Mouse (Mus musculus) lung, embryonic 16.5 days (tissue): ENCODE data around the gene Asf1b. TPM values are rescaled to one million over a fixed set of nuclear protein-coding genes. Genes with fewer than 3 reads are reported as not detected.
A peak's percentile ranks its signal among the peaks of the same experiment; 100 is the strongest.

Source experiments
- ATAC-seq: fragments of 200-750 bp; cut with Nextera tagmentation; 2 replicates; pipeline ENCODE4 v1.8.0; 2017; ENCODE audit warnings: low read depth, mild to moderate bottlenecking, moderate library complexity
- H3K27ac ChIP-seq: fragments of 300-500 bp; sonication (generic); 2 replicates; pipeline ENCODE4 v1.5.1; 2014; ENCODE audit warnings: mild to moderate bottlenecking, control low read depth, low read length
- H3K27me3 ChIP-seq: fragments of 300-500 bp; sonication (generic); 2 replicates; pipeline ENCODE4 v1.6.1; 2014; ENCODE audit warnings: low read depth, low read length, mixed read lengths; ENCODE audit not compliant: control insufficient read depth, insufficient read depth
- H3K36me3 ChIP-seq: fragments of 300-500 bp; sonication (generic); 2 replicates; pipeline ENCODE4 v1.6.1; 2014; ENCODE audit warnings: low read length; ENCODE audit not compliant: control insufficient read depth, insufficient read depth
- H3K4me1 ChIP-seq: fragments of 300-500 bp; sonication (generic); replicated peaks from 2 replicates; pipeline ENCODE4 v1.6.1; 2014; ENCODE audit warnings: low read length, mixed read lengths; ENCODE audit not compliant: control insufficient read depth, insufficient read depth
- H3K4me2 ChIP-seq: fragments of 300-500 bp; sonication (generic); 2 replicates; pipeline ENCODE4 v1.6.1; 2014; ENCODE audit warnings: low read depth, low read length, control low read depth
- H3K4me3 ChIP-seq: fragments of 300-500 bp; sonication (generic); 2 replicates; pipeline ENCODE4 v1.5.1; 2014; ENCODE audit warnings: mild to moderate bottlenecking, low read length, control low read depth
- H3K9ac ChIP-seq: fragments of 300-500 bp; sonication (generic); 2 replicates; pipeline ENCODE4 v1.6.1; 2014; ENCODE audit warnings: low read length, control low read depth
- H3K9me3 ChIP-seq: fragments of 300-500 bp; sonication (generic); 2 replicates; pipeline ENCODE4 v1.6.1; 2016; ENCODE audit warnings: low read length; ENCODE audit not compliant: control insufficient read depth
- WGBS: fragments of 180-500 bp; shearing (Covaris S2); extraction: QIAGEN DNeasy Blood & Tissue Kit; methylation state at CpG from one replicate; pipeline ENCODE4 v1.1.7; 2014; 5-methylcytosine and 5-hydroxymethylcytosine counted together
- polyA plus RNA-seq: library from polyadenylated mRNA; unstranded; fragments of >200 nt; fragmentation: Nextera tagmentation; extraction: Ambion mirVana; gene quantifications from 2 replicates; pipeline ENCODE4 v1.2.1, GENCODE M21; 2015

Gene Asf1b
- polyA plus RNA-seq, 1 experiment from 2014 or later, result 76.7 TPM

DNA sequence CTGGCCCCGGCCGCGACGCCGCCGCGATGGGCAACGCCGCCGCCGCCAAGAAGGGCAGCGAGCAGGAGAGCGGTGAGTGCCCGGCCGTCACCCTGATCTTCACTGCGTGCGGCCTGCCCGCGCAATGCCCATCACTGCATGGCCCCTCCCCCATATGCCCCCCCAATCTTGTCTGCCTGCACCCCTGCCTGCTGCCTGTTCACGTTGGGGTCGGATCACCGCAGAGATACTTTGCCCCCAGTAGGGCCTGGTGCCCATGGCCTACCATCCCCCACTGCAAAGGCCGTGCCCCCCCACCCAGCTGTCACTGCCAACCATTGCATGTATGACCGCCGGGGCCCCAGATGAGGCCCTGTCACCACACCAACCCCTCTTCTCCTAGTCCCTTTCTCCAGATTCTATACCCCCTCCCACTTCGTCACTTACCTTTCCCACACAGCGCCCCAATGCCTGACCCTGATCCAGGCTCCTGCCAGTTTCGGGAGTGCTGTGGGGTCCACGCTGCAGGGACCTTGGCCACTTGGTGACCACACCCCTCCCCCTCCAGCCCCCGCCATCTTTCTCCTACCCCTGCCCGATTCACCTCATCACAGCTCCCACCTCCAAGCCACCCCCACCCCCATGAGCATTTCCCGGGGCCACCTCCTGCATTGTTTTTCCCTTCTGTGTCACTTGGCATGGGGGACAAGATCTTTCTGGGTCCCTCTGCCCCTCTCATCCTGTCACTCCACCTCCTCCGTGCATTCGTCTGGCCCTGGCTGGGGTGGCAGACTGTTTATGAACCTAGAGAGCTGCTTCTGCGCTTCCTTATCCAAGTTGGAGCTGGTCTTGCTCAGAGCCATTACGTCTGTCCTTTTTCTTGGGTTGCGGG lies 18.1 kb downstream of the Asf1b start:
- Histone ChIP-seq H3K4me2 (peak overlapping the region; percentile 79), H3K9me3 (no peaks in the 10 kb centered on the region), H3K4me3 (peak overlapping the region; percentile 86), H3K9ac (peak overlapping the region; percentile 88), H3K4me1 (peaks cover 30% of the 10 kb centered on the region), H3K27ac (peak overlapping the region; percentile 68), H3K36me3 (peaks cover 11% of the 10 kb centered on the region), H3K27me3 (no peaks in the 10 kb centered on the region)
- 2% methylated on average over 32 of the region's 37 CpGs for WGBS
- peak; percentile 20; the same call in 1 of the 2 replicates for ATAC-seq

DNA sequence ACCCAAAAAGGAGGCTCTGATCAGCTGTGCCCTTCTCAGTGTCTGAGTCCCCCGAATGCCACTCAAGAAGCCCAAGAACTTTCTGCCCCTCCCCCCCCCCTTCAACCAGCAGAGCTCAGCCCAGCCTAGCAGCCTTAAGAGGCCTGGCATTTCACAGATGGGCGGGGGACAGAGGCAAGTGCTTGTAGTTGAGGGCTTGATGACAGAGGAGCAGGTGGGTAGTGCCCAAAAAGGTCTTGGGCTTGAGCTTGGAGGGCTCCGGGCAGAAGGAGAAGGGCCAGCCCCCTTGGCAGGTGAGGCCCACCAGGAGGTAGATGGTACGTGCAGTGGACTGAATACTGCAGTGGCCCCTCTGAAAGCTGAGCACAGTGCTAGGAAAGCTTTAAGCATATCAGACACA lies 19.2 kb downstream of the Asf1b start:
- Histone ChIP-seq H3K4me3 (peak overlapping the region; percentile 86; the same call in 1 of the 2 replicates), H3K9ac (no peak overlapping the region), H3K36me3 (peaks cover 2% of the 10 kb centered on the region), H3K9me3 (no peaks in the 10 kb centered on the region), H3K27me3 (no peaks in the 10 kb centered on the region), H3K4me1 (peaks cover 30% of the 10 kb centered on the region), H3K27ac (0 out of 2 replicates have a peak overlapping the region, but pooled peaks have one; percentile 28), H3K4me2 (peak overlapping the region; percentile 79)
- no peak for ATAC-seq
- 59% methylated on average over 4 of the region's 4 CpGs for WGBS

DNA sequence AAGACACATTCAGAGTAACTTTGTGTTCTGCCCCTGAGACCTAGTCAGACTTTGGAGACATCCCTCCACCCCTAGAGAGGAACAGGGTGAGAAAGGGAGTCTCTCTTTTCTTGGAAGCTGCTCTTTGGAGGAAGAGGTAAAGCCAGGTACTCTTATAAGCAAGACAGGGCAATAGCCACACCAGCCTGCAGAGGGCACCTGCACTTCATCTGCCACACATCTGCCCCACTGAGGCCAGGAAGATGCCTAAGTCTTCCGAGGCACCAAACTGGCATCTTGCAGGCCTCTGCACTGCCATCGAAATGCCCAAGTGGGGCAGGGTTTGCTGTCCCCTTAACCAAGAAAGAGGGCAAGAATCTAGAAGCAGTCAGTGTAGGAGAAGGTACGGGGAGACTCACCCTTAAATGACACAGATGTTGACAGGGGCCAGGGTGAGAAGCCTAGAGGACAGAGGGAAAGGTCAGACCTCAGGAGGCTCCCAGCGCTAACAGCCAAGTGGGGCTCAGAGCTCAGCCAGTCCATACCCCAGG lies 20.9 kb downstream of the Asf1b start:
- Histone ChIP-seq H3K4me3 (no peak overlapping the region), H3K4me1 (peaks cover 30% of the 10 kb centered on the region), H3K4me2 (no peak overlapping the region), H3K36me3 (peaks cover 6% of the 10 kb centered on the region), H3K27ac (no peak overlapping the region), H3K9me3 (no peaks in the 10 kb centered on the region), H3K27me3 (no peaks in the 10 kb centered on the region), H3K9ac (no peak overlapping the region)
- ATAC-seq, result no peak
- 90% methylated on average over 4 of the region's 4 CpGs for WGBS

DNA sequence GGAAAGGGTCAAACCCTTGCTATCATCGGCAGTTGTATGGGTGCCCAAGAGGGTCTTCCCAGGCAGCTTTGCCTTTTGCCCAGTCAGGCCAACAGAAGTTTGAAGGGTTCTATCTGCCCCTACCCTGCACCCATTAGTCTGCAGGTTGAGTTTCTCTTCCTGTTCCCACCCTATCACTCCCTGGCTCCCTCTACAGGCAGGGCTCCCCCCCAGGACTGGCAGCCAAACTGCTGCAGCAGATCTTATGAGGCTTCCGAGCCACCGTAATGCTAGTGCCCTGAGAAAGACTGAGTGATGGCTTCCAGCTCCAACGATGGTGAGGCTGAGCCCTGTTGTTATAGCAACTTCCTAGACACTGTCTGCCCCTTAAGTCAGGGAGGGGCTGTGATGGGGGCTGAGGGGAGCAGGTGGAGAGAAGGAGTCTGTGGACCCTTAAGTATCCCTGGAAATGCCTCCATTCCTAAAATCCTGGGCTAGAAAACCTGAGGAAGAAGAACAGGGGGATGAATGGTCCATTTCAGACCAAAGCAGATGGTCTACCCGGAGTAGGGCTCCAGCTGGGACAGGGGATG lies 21.6 kb downstream of the Asf1b start:
- H3K36me3 ChIP-seq, result peaks cover 13% of the 10 kb centered on the region
- no peak overlapping the region for H3K27ac ChIP-seq
- no peak overlapping the region for H3K9ac ChIP-seq
- H3K9me3 ChIP-seq, result no peaks in the 10 kb centered on the region
- ATAC-seq, result no peak
- WGBS, result 81% methylated on average over 5 of the region's 5 CpGs
- H3K27me3 ChIP-seq, result no peaks in the 10 kb centered on the region
- H3K4me2 ChIP-seq, result no peak overlapping the region
- no peak overlapping the region for H3K4me3 ChIP-seq
- H3K4me1 ChIP-seq, result peaks cover 28% of the 10 kb centered on the region

DNA sequence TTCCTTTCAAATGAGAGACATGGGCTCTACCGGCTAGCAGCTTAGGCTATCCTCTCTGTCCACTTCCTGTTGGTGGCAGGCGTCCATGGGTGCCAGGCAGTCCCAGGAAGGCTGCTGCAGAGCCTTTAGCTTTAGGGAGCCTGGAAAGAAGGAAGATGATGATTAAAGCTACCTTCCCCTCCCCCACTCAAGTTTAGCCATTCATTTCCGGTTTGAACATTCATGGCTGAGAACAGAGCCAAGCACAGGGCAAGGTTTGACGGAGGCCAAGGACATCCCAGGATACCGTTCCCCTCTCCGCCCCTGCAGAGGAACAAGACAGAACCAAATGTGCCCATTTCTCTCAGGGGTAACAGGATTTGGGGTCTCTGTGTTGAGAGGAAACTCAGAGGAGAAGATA lies 22.3 kb downstream of the Asf1b start:
- Histone ChIP-seq H3K4me1 (peaks cover 25% of the 10 kb centered on the region), H3K36me3 (peaks cover 19% of the 10 kb centered on the region), H3K27me3 (no peaks in the 10 kb centered on the region), H3K9me3 (no peaks in the 10 kb centered on the region), H3K27ac (peak overlapping the region; percentile 34; the same call in 1 of the 2 replicates), H3K4me3 (no peak overlapping the region), H3K9ac (no peak overlapping the region), H3K4me2 (peak overlapping the region; percentile 6; the same call in 1 of the 2 replicates)
- ATAC-seq, result no peak
- WGBS, result 39% methylated on average over 6 of the region's 6 CpGs

DNA sequence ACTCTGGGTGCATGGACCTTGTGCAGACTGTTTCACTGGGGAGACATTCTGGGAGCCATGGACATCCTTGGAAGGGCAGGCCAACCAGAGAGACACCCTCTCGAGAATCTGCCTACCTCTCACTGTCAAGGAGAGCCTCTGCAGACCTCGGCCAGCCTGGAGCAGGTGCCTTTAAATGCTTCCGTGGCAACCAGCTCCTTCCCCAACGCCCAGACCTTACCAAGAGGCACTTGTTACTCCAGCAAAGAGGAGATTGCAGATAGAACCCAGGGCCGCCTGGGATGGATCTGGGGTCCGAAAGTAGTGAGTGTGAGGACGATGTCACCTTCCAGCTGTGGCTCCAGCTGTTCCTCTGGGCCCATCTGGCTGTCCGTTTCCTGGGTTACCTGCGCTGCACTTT lies 22.9 kb downstream of the Asf1b start:
- H3K27me3 ChIP-seq, result no peaks in the 10 kb centered on the region
- H3K9ac ChIP-seq, result no peak overlapping the region
- H3K4me1 ChIP-seq, result peaks cover 25% of the 10 kb centered on the region
- H3K36me3 ChIP-seq, result peaks cover 20% of the 10 kb centered on the region
- no peak for ATAC-seq
- H3K9me3 ChIP-seq, result no peaks in the 10 kb centered on the region
- H3K4me3 ChIP-seq, result no peak overlapping the region
- WGBS, result 66% methylated on average over 9 of the region's 9 CpGs
- H3K27ac ChIP-seq, result no peak overlapping the region
- no peak overlapping the region for H3K4me2 ChIP-seq

DNA sequence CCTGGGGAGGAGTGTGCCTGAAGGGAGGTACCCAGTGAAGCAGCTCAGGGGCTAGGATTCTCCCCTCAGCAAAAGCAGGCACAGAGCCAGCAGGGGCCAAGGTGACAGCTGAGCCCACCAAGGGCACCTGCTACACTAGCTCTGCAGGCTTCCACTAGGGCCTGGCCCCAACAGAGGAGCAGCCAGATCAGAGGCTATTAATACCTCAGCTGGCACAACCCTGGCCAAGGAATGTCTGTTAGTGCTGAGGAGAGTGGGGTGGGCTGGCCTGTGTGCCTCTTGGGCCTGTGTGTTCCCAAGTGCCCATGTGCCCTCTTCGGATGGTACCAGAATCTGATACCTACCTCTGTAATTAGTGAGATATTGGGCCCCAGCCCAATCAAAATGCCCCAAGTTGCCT lies 24.9 kb downstream of the Asf1b start:
- H3K4me1 ChIP-seq, result peaks cover 12% of the 10 kb centered on the region
- no peak overlapping the region for H3K4me3 ChIP-seq
- no peak overlapping the region for H3K4me2 ChIP-seq
- H3K9me3 ChIP-seq, result no peaks in the 10 kb centered on the region
- H3K27ac ChIP-seq, result no peak overlapping the region
- WGBS, result 75% methylated on average over 1 of the region's 1 CpGs
- H3K9ac ChIP-seq, result no peak overlapping the region
- ATAC-seq, result 0 out of 2 replicates have a peak, but pooled peaks have one; percentile 11
- H3K27me3 ChIP-seq, result no peaks in the 10 kb centered on the region
- peaks cover 29% of the 10 kb centered on the region for H3K36me3 ChIP-seq

DNA sequence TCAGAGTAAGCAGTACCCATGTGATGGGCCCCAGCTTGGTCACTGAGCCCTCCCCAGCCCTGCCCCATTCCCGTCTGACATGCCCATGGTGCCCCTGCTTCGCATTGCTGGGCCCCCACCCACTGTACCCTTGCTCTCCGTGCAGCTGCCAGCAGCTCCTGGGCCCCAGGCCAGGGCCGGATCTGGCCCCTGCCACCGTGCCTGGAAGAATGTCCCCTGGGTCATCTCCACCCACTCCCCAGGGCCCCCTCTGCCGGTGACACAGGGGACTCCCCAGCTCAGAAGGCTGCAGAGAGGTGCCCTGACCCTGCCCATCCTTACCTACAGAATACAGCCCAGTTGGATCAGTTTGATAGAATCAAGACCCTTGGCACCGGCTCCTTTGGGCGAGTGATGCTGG lies 25.5 kb downstream of the Asf1b start:
- peaks cover 29% of the 10 kb centered on the region for H3K36me3 ChIP-seq

DNA sequence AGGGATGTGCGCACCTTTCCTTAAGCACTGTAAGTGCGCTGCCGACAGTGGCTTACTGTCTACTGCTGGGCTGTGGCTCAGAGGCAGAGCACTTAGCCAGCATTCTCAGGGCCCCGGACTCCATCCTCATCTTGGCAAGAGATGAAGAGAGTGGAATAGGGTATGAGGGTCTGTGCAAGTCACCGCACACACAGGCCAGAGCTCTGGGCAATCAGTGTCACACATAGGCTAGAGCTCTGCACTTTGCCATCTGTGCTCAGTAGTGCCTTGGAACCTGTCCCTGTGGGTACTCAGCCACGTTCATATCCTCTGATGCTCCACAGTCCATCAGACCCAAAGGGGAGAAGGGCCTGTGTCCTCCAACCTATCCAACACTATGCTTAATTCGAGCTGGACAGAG lies 26.2 kb downstream of the Asf1b start:
- WGBS, result 94% methylated on average over 7 of the region's 7 CpGs
- no peak for ATAC-seq

More for the DNA sequence above, 25.5 kb downstream of the Asf1b start:
- H3K4me1 ChIP-seq, result peaks cover 12% of the 10 kb centered on the region
- H3K9ac ChIP-seq, result no peak overlapping the region
- H3K4me3 ChIP-seq, result no peak overlapping the region
- no peak for ATAC-seq
- no peak overlapping the region for H3K4me2 ChIP-seq
- WGBS, result 75% methylated on average over 8 of the region's 8 CpGs
- no peaks in the 10 kb centered on the region for H3K27me3 ChIP-seq
- H3K9me3 ChIP-seq, result no peaks in the 10 kb centered on the region
- H3K27ac ChIP-seq, result no peak overlapping the region

More for the DNA sequence above, 26.2 kb downstream of the Asf1b start:
- Histone ChIP-seq H3K4me3 (no peak overlapping the region), H3K27ac (no peak overlapping the region), H3K27me3 (no peaks in the 10 kb centered on the region), H3K9ac (no peak overlapping the region), H3K4me2 (no peak overlapping the region), H3K36me3 (peaks cover 34% of the 10 kb centered on the region), H3K4me1 (peaks cover 12% of the 10 kb centered on the region), H3K9me3 (no peaks in the 10 kb centered on the region)
